Mouse (Mus musculus) induced T-regulatory cell, adult 2 months (primary cell): Measurements from ENCODE around the gene Dchs1.
"Not testable (repeated sequence)": the region's sequence is repeated elsewhere in the genome, so short reads cannot be mapped to it uniquely, and the experiment has no call there.

Experiments used
- DNase-seq: peaks from one replicate; pipeline ENCODE4 v3.0.0-alpha.2; 2012; ENCODE audit warnings: low read depth

Gene Dchs1

GRCm38 (mm10) chr7:105742539-105743215 lies 44.8 kb downstream of the Dchs1 start:
- not testable (repeated sequence) for DNase-seq

GRCm38 (mm10) chr7:105741978-105742377 lies 45.5 kb downstream of the Dchs1 start:
- DNase-seq = no peak

GRCm38 (mm10) chr7:105740851-105741250 lies 46.6 kb downstream of the Dchs1 start:
- DNase-seq = no peak

GRCm38 (mm10) chr7:105740089-105740795 lies 47.2 kb downstream of the Dchs1 start:
- no peak for DNase-seq

GRCm38 (mm10) chr7:105738948-105739347 lies 48.5 kb downstream of the Dchs1 start:
- peak; percentile 29 for DNase-seq

- no peak for DNase-seq
Observed at GRCm38 (mm10) chr7:105738286-105738685, 49.2 kb downstream of the Dchs1 start.

- no peak for DNase-seq
Observed at GRCm38 (mm10) chr7:105737648-105738047, 49.8 kb downstream of the Dchs1 start.

- peak; percentile 61 for DNase-seq
Observed at GRCm38 (mm10) chr7:105736911-105737521, 50.4 kb downstream of the Dchs1 start, which contains the start of gene Rrp8. Gene Rrp8, minus strand, starts transcription at chr7:105737385.

GRCm38 (mm10) chr7:105736264-105736901 lies 51.1 kb downstream of the Dchs1 start, which contains the start of gene Ilk:
Gene Ilk, plus strand, starts transcription at chr7:105736592.
- peak; percentile 91 for DNase-seq

- not testable (repeated sequence) for DNase-seq
Observed at GRCm38 (mm10) chr7:105735464-105735863, 52.0 kb downstream of the Dchs1 start.

GRCm38 (mm10) chr7:105734826-105735225 lies 52.6 kb downstream of the Dchs1 start:
- no peak for DNase-seq

GRCm38 (mm10) chr7:105733836-105734235 lies 53.6 kb downstream of the Dchs1 start:
- DNase-seq = no peak

GRCm38 (mm10) chr7:105728701-105729428 lies 58.6 kb downstream of the Dchs1 start:
- no peak for DNase-seq

GRCm38 (mm10) chr7:105726980-105727325 lies 60.5 kb downstream of the Dchs1 start:
- DNase-seq = no peak

GRCm38 (mm10) chr7:105726144-105726979 lies 61.1 kb downstream of the Dchs1 start:
- DNase-seq = peak; percentile 78

- DNase-seq = no peak
Observed at GRCm38 (mm10) chr7:105721916-105722315, 65.5 kb downstream of the Dchs1 start.

- peak; percentile 16 for DNase-seq
Observed at GRCm38 (mm10) chr7:105715366-105715765, 72.1 kb downstream of the Dchs1 start.

GRCm38 (mm10) chr7:105708733-105709132 lies 78.7 kb downstream of the Dchs1 start:
- DNase-seq = no peak

GRCm38 (mm10) chr7:105703816-105704215 lies 83.6 kb downstream of the Dchs1 start:
- no peak for DNase-seq

GRCm38 (mm10) chr7:105703184-105703583 lies 84.3 kb downstream of the Dchs1 start:
- no peak for DNase-seq
